Mouse (Mus musculus) kidney, embryonic 14.5 days (tissue): Measurements from ENCODE around the gene Arl16. TPM values are rescaled to one million over a fixed set of nuclear protein-coding genes. Genes with fewer than 3 reads are reported as not detected.
"Not testable (repeated sequence)": the region's sequence is repeated elsewhere in the genome, so short reads cannot be mapped to it uniquely, and the experiment has no call there.

ENCODE experiments used
- ATAC-seq: fragments of 200-750 bp; cut with Nextera tagmentation; 2 replicates; pipeline ENCODE4 v1.8.0; 2017; ENCODE audit warnings: moderate number of reproducible peaks, mild to moderate bottlenecking, moderate TSS enrichment, moderate library complexity; ENCODE audit not compliant: low FRiP score, low TSS enrichment
- H3K27ac ChIP-seq: fragments of 300-500 bp; sonication (generic); 2 replicates; pipeline ENCODE4 v1.5.1; 2014; ENCODE audit warnings: low read depth, mild to moderate bottlenecking, low read length, moderate library complexity, mixed read lengths
- H3K27me3 ChIP-seq: fragments of 300-500 bp; sonication (generic); 2 replicates; pipeline ENCODE4 v1.6.1; 2014; ENCODE audit warnings: mild to moderate bottlenecking, low read length; ENCODE audit not compliant: control insufficient read depth, insufficient read depth
- H3K36me3 ChIP-seq: fragments of 300-500 bp; sonication (generic); 2 replicates; pipeline ENCODE4 v1.6.1; 2014; ENCODE audit warnings: low read length, mixed read lengths; ENCODE audit not compliant: control insufficient read depth, insufficient read depth
- H3K4me1 ChIP-seq: fragments of 300-500 bp; sonication (generic); 2 replicates; pipeline ENCODE4 v1.6.1; 2014; ENCODE audit warnings: low read length, mixed read lengths; ENCODE audit not compliant: control insufficient read depth, insufficient read depth
- H3K4me2 ChIP-seq: fragments of 300-500 bp; sonication (generic); replicated peaks from 2 replicates; pipeline ENCODE4 v1.6.1; 2014; ENCODE audit warnings: low read depth, mild to moderate bottlenecking, low read length
- H3K4me3 ChIP-seq: fragments of 300-500 bp; sonication (generic); 2 replicates; pipeline ENCODE4 v1.5.1; 2014; ENCODE audit warnings: mild to moderate bottlenecking, low read length
- H3K9ac ChIP-seq: fragments of 300-500 bp; sonication (generic); 2 replicates; pipeline ENCODE4 v1.6.1; 2014; ENCODE audit warnings: low read depth, mild to moderate bottlenecking, low read length, moderate library complexity
- H3K9me3 ChIP-seq: fragments of 300-500 bp; sonication (generic); 2 replicates; pipeline ENCODE4 v1.6.1; 2016; ENCODE audit warnings: low read length; ENCODE audit not compliant: control insufficient read depth
- WGBS: fragments of 180-500 bp; shearing (Covaris S2); extraction: QIAGEN DNeasy Blood & Tissue Kit; methylation state at CpG from one replicate; pipeline ENCODE4 v1.1.7; 2014; 5-methylcytosine and 5-hydroxymethylcytosine counted together
- polyA plus RNA-seq: library from polyadenylated mRNA; unstranded; fragments of >200 nt; fragmentation: Nextera tagmentation; extraction: Ambion mirVana; gene quantifications from 2 replicates; pipeline ENCODE4 v1.2.1, GENCODE M21; 2014

Arl16 gene
- polyA plus RNA-seq = 46.4 and 51.5 TPM in 2 replicates

GRCm38 (mm10) chr11:120467051-120467735, at the start of gene Arl16:
Arl16 (minus strand) TSS chr11:120467607.
- Histone ChIP-seq H3K27me3 (no peaks in the 10 kb centered on the region), H3K4me3 (peak within 1 kb of the TSS; percentile 99), H3K4me1 (peaks cover 16% of the 10 kb centered on the region), H3K9ac (peak within 1 kb of the TSS; percentile 86), H3K9me3 (no peaks in the 10 kb centered on the region), H3K36me3 (peaks cover 56% of the 10 kb centered on the region), H3K27ac (peak within 1 kb of the TSS; percentile 51; the same call in 1 of the 2 replicates), H3K4me2 (peak within 1 kb of the TSS; percentile 97)
- WGBS = under 1% methylated on average over 53 of the region's 54 CpGs
- peak; percentile 100 for ATAC-seq

- H3K9ac ChIP-seq = no peak overlapping the region
- no peak overlapping the region for H3K4me3 ChIP-seq
- no peaks in the 10 kb centered on the region for H3K4me1 ChIP-seq
- no peak overlapping the region for H3K27ac ChIP-seq
- no peaks in the 10 kb centered on the region for H3K27me3 ChIP-seq
- no peaks in the 10 kb centered on the region for H3K9me3 ChIP-seq
- H3K36me3 ChIP-seq = no peaks in the 10 kb centered on the region
- WGBS = 85% methylated on average over 4 of the region's 4 CpGs
- ATAC-seq = no peak
- no peak overlapping the region for H3K4me2 ChIP-seq
Observed at GRCm38 (mm10) chr11:120517147-120517546, 49.7 kb upstream of the Arl16 start.

GRCm38 (mm10) chr11:120515611-120516010, 48.2 kb upstream of the Arl16 start:
- peak; percentile 78 for ATAC-seq
- 18% methylated on average over 17 of the region's 17 CpGs for WGBS

GRCm38 (mm10) chr11:120514262-120514661, 46.9 kb upstream of the Arl16 start:
- not testable (repeated sequence) for H3K4me1 ChIP-seq, H3K4me2 ChIP-seq, H3K9me3 ChIP-seq, H3K4me3 ChIP-seq, ATAC-seq, H3K36me3 ChIP-seq, H3K27me3 ChIP-seq, H3K27ac ChIP-seq, H3K9ac ChIP-seq
- WGBS = 85% methylated on average over 2 of the region's 2 CpGs

More at GRCm38 (mm10) chr11:120515611-120516010, 48.2 kb upstream of the Arl16 start:
- Histone ChIP-seq H3K9me3 (no peaks in the 10 kb centered on the region), H3K4me1 (peaks cover 4% of the 10 kb centered on the region; the same call in 1 of the 2 replicates), H3K36me3 (no peaks in the 10 kb centered on the region), H3K27me3 (no peaks in the 10 kb centered on the region), H3K4me3 (no peak overlapping the region), H3K9ac (no peak overlapping the region), H3K4me2 (no peak overlapping the region), H3K27ac (no peak overlapping the region)

GRCm38 (mm10) chr11:120512790-120513453, 45.5 kb upstream of the Arl16 start:
- H3K9ac ChIP-seq = no peak overlapping the region
- H3K36me3 ChIP-seq = no peaks in the 10 kb centered on the region
- no peaks in the 10 kb centered on the region for H3K9me3 ChIP-seq
- H3K4me2 ChIP-seq = no peak overlapping the region
- H3K4me1 ChIP-seq = peaks cover 10% of the 10 kb centered on the region
- H3K27me3 ChIP-seq = no peaks in the 10 kb centered on the region
- no peak overlapping the region for H3K4me3 ChIP-seq
- H3K27ac ChIP-seq = no peak overlapping the region
- ATAC-seq = no peak
- 23% methylated on average over 6 of the region's 6 CpGs for WGBS

GRCm38 (mm10) chr11:120510375-120511030, 43.1 kb upstream of the Arl16 start:
- ATAC-seq = no peak
- WGBS = 9% methylated on average over 16 of the region's 16 CpGs
- Histone ChIP-seq H3K9ac (peak overlapping the region; percentile 32; the same call in 1 of the 2 replicates), H3K4me1 (peaks cover 10% of the 10 kb centered on the region), H3K4me2 (peak overlapping the region; percentile 37), H3K27me3 (no peaks in the 10 kb centered on the region), H3K4me3 (peak overlapping the region; percentile 22), H3K27ac (peak overlapping the region; percentile 25; the same call in 1 of the 2 replicates), H3K9me3 (no peaks in the 10 kb centered on the region), H3K36me3 (no peaks in the 10 kb centered on the region)

GRCm38 (mm10) chr11:120509940-120510339, 42.5 kb upstream of the Arl16 start:
- H3K4me1 ChIP-seq = peaks cover 10% of the 10 kb centered on the region
- no peaks in the 10 kb centered on the region for H3K27me3 ChIP-seq
- peak overlapping the region; percentile 37; the same call in 1 of the 2 replicates for H3K4me2 ChIP-seq
- 57% methylated on average over 4 of the region's 4 CpGs for WGBS
- H3K9me3 ChIP-seq = no peaks in the 10 kb centered on the region
- H3K36me3 ChIP-seq = no peaks in the 10 kb centered on the region
- ATAC-seq = no peak
- no peak overlapping the region for H3K4me3 ChIP-seq
- no peak overlapping the region for H3K27ac ChIP-seq
- H3K9ac ChIP-seq = no peak overlapping the region

GRCm38 (mm10) chr11:120508290-120508870, 41.0 kb upstream of the Arl16 start:
- no peak for ATAC-seq
- Histone ChIP-seq H3K4me1 (peaks cover 10% of the 10 kb centered on the region), H3K9me3 (no peaks in the 10 kb centered on the region), H3K27me3 (no peaks in the 10 kb centered on the region), H3K36me3 (no peaks in the 10 kb centered on the region), H3K27ac (no peak overlapping the region), H3K4me3 (no peak overlapping the region), H3K9ac (no peak overlapping the region), H3K4me2 (no peak overlapping the region)
- WGBS = 91% methylated on average over 9 of the region's 9 CpGs
